Mouse (Mus musculus) thymus, adult 2 months (tissue): ENCODE results near the gene Rad50. TPM values are rescaled to one million over a fixed set of nuclear protein-coding genes. Genes with fewer than 3 reads are reported as not detected.

Experiments used
- DNase-seq: peaks from one replicate; pipeline ENCODE4 v3.0.0; 2021
- H3K27ac ChIP-seq: fragments of 200-500 bp; 2 replicates; pipeline ENCODE4 v1.5.1; 2012; ENCODE audit warnings: low read length, control low read depth; ENCODE audit not compliant: control insufficient read depth, insufficient read depth
- H3K27me3 ChIP-seq: fragments of 200-500 bp; 2 replicates; pipeline ENCODE4 v1.6.1; 2012; ENCODE audit warnings: mild to moderate bottlenecking, low read length, moderate library complexity, mixed read lengths; ENCODE audit not compliant: control insufficient read depth, insufficient read depth
- H3K36me3 ChIP-seq: fragments of 200-500 bp; 2 replicates; pipeline ENCODE4 v1.6.1; 2012; ENCODE audit warnings: mild to moderate bottlenecking, low read length, moderate library complexity; ENCODE audit not compliant: control insufficient read depth, insufficient read depth
- H3K4me1 ChIP-seq: fragments of 200-500 bp; replicated peaks from 2 replicates; pipeline ENCODE4 v1.6.1; 2012; ENCODE audit warnings: low read length; ENCODE audit not compliant: control insufficient read depth, insufficient read depth
- H3K4me3 ChIP-seq: fragments of 200-500 bp; 2 replicates; pipeline ENCODE4 v1.5.1; 2012; ENCODE audit warnings: mild to moderate bottlenecking, low read length, control low read depth, moderate library complexity; ENCODE audit not compliant: control insufficient read depth, insufficient read depth
- CTCF ChIP-seq: fragments of 200-500 bp; IDR thresholded peaks from 2 replicates; pipeline ENCODE4 v1.5.1; 2012; ENCODE audit warnings: mild to moderate bottlenecking, control low read depth, low read length, moderate library complexity, borderline replicate concordance; ENCODE audit not compliant: control insufficient read depth, poor library complexity, insufficient read depth; ENCODE audit errors: extremely low read depth
- POLR2A ChIP-seq: fragments of 200-500 bp; IDR thresholded peaks from 2 replicates; pipeline ENCODE4 v1.6.1; 2012; ENCODE audit warnings: mild to moderate bottlenecking, low read length, control low read depth, moderate library complexity; ENCODE audit not compliant: control insufficient read depth, poor library complexity, insufficient read depth; ENCODE audit errors: extremely low read depth
- WGBS: fragments of 180-500 bp; shearing (Covaris S2); methylation state at CpG from one replicate; pipeline ENCODE4 v1.1.7; 2018; 5-methylcytosine and 5-hydroxymethylcytosine counted together
- polyA plus RNA-seq: library from polyadenylated mRNA; depleted of rRNA; stranded (reverse); fragments of >200 nt; gene quantifications from 2 replicates; pipeline ENCODE4 v1.2.3, GENCODE M21; 2012

Gene Rad50
- polyA plus RNA-seq, 1 experiment = 8.3 TPM

GRCm38 (mm10) chr11:53742353-53742752 is 35.2 kb upstream of the Rad50 start:
- H3K36me3 ChIP-seq = no peaks in the 10 kb centered on the region
- no peaks in the 10 kb centered on the region for H3K4me1 ChIP-seq
- H3K27ac ChIP-seq = no peak overlapping the region
- H3K27me3 ChIP-seq = no peaks in the 10 kb centered on the region
- TF ChIP-seq CTCF = no peak
- no peak for TF ChIP-seq POLR2A
- WGBS = 88% methylated on average over 5 of the region's 5 CpGs
- no peak for DNase-seq
- no peak overlapping the region for H3K4me3 ChIP-seq

GRCm38 (mm10) chr11:53737573-53737946 is 30.4 kb upstream of the Rad50 start:
- no peak for TF ChIP-seq CTCF
- no peak for TF ChIP-seq POLR2A
- WGBS = 38% methylated on average over 6 of the region's 6 CpGs
- Histone ChIP-seq H3K4me1 (peaks cover 16% of the 10 kb centered on the region), H3K4me3 (no peak overlapping the region), H3K27me3 (no peaks in the 10 kb centered on the region), H3K27ac (0 out of 2 replicates have a peak overlapping the region, but pooled peaks have one; percentile 12), H3K36me3 (no peaks in the 10 kb centered on the region)
- peak; percentile 65 for DNase-seq

GRCm38 (mm10) chr11:53736771-53737572 is 29.9 kb upstream of the Rad50 start:
- no peaks in the 10 kb centered on the region for H3K36me3 ChIP-seq
- TF ChIP-seq POLR2A (no peak), CTCF (peak; percentile 69; the same call in 1 of the 2 replicates)
- H3K27ac ChIP-seq = 0 out of 2 replicates have a peak overlapping the region, but pooled peaks have one; percentile 12
- DNase-seq = peak; percentile 71
- no peak overlapping the region for H3K4me3 ChIP-seq
- H3K27me3 ChIP-seq = no peaks in the 10 kb centered on the region
- H3K4me1 ChIP-seq = peaks cover 16% of the 10 kb centered on the region
- 49% methylated on average over 14 of the region's 14 CpGs for WGBS

GRCm38 (mm10) chr11:53735682-53736245 is 28.6 kb upstream of the Rad50 start:
- WGBS = 25% methylated on average over 17 of the region's 17 CpGs
- no peak overlapping the region for H3K27ac ChIP-seq
- peak; percentile 68 for DNase-seq
- no peak for TF ChIP-seq POLR2A
- peak; percentile 93 for TF ChIP-seq CTCF
- no peaks in the 10 kb centered on the region for H3K36me3 ChIP-seq
- no peak overlapping the region for H3K4me3 ChIP-seq
- no peaks in the 10 kb centered on the region for H3K27me3 ChIP-seq
- peaks cover 16% of the 10 kb centered on the region for H3K4me1 ChIP-seq

GRCm38 (mm10) chr11:53734970-53735681 is 28.0 kb upstream of the Rad50 start:
- 56% methylated on average over 18 of the region's 18 CpGs for WGBS
- DNase-seq = no peak
- no peaks in the 10 kb centered on the region for H3K36me3 ChIP-seq
- H3K4me3 ChIP-seq = no peak overlapping the region
- peaks cover 16% of the 10 kb centered on the region for H3K4me1 ChIP-seq
- H3K27ac ChIP-seq = peak overlapping the region; percentile 8; the same call in 1 of the 2 replicates
- H3K27me3 ChIP-seq = no peaks in the 10 kb centered on the region
- no peak for TF ChIP-seq CTCF
- TF ChIP-seq POLR2A = no peak

GRCm38 (mm10) chr11:53734431-53734830 is 27.3 kb upstream of the Rad50 start:
- WGBS = 92% methylated on average over 2 of the region's 2 CpGs
- no peak for TF ChIP-seq CTCF
- no peak for TF ChIP-seq POLR2A

More at GRCm38 (mm10) chr11:53734431-53734830, 27.3 kb upstream of the Rad50 start:
- H3K36me3 ChIP-seq = no peaks in the 10 kb centered on the region
- H3K4me3 ChIP-seq = no peak overlapping the region
- H3K27ac ChIP-seq = no peak overlapping the region
- no peaks in the 10 kb centered on the region for H3K27me3 ChIP-seq
- DNase-seq = no peak
- peaks cover 16% of the 10 kb centered on the region for H3K4me1 ChIP-seq
